Mouse (Mus musculus) stomach, embryonic 14.5 days (tissue): ENCODE data around the gene Sorbs1. TPM values are rescaled to one million over a fixed set of nuclear protein-coding genes. Genes with fewer than 3 reads are reported as not detected.

Source experiments
- ATAC-seq: fragments of 200-750 bp; cut with Nextera tagmentation; 2 replicates; pipeline ENCODE4 v1.8.0; 2017; ENCODE audit warnings: low read depth, moderate TSS enrichment; ENCODE audit not compliant: insufficient number of reproducible peaks, insufficient read depth, low FRiP score
- H3K27ac ChIP-seq: fragments of 300-500 bp; sonication (generic); 2 replicates; pipeline ENCODE4 v1.5.1; 2014; ENCODE audit warnings: mild to moderate bottlenecking, low read length, moderate library complexity, mixed read lengths
- H3K27me3 ChIP-seq: fragments of 300-500 bp; sonication (generic); 2 replicates; pipeline ENCODE4 v1.6.1; 2014; ENCODE audit warnings: low read length, control low read depth, mixed read lengths; ENCODE audit not compliant: control insufficient read depth, insufficient read depth
- H3K36me3 ChIP-seq: fragments of 300-500 bp; sonication (generic); 2 replicates; pipeline ENCODE4 v1.6.1; 2014; ENCODE audit warnings: mild to moderate bottlenecking, control low read depth, low read length, moderate library complexity, mixed read lengths; ENCODE audit not compliant: control insufficient read depth, insufficient read depth
- H3K4me1 ChIP-seq: fragments of 300-500 bp; sonication (generic); 2 replicates; pipeline ENCODE4 v1.6.1; 2014; ENCODE audit warnings: low read length, control low read depth, mixed read lengths; ENCODE audit not compliant: control insufficient read depth, insufficient read depth
- H3K4me2 ChIP-seq: fragments of 300-500 bp; sonication (generic); replicated peaks from 2 replicates; pipeline ENCODE4 v1.6.1; 2014; ENCODE audit warnings: low read depth, low read length, control low read depth
- H3K4me3 ChIP-seq: fragments of 300-500 bp; sonication (generic); 2 replicates; pipeline ENCODE4 v1.5.1; 2014; ENCODE audit warnings: low read depth, low read length, control low read depth
- H3K9ac ChIP-seq: fragments of 300-500 bp; sonication (generic); replicated peaks from 2 replicates; pipeline ENCODE4 v1.6.1; 2014; ENCODE audit warnings: low read depth, mild to moderate bottlenecking, control low read depth, low read length, moderate library complexity, mixed read lengths
- H3K9me3 ChIP-seq: fragments of 300-500 bp; sonication (generic); 2 replicates; pipeline ENCODE4 v1.6.1; 2016; ENCODE audit warnings: low read depth, low read length, control low read depth; ENCODE audit not compliant: control insufficient read depth
- WGBS: fragments of 180-500 bp; shearing (Covaris S2); extraction: QIAGEN DNeasy Blood & Tissue Kit; methylation state at CpG from one replicate; pipeline ENCODE4 v1.1.7; 2014; 5-methylcytosine and 5-hydroxymethylcytosine counted together
- polyA plus RNA-seq: library from polyadenylated mRNA; unstranded; fragments of >200 nt; fragmentation: Nextera tagmentation; extraction: Ambion mirVana; gene quantifications from 2 replicates; pipeline ENCODE4 v1.2.1, GENCODE M21; 2014

Sorbs1 gene
- polyA plus RNA-seq, 1 experiment from 2014 or later: 84.0 TPM

DNA sequence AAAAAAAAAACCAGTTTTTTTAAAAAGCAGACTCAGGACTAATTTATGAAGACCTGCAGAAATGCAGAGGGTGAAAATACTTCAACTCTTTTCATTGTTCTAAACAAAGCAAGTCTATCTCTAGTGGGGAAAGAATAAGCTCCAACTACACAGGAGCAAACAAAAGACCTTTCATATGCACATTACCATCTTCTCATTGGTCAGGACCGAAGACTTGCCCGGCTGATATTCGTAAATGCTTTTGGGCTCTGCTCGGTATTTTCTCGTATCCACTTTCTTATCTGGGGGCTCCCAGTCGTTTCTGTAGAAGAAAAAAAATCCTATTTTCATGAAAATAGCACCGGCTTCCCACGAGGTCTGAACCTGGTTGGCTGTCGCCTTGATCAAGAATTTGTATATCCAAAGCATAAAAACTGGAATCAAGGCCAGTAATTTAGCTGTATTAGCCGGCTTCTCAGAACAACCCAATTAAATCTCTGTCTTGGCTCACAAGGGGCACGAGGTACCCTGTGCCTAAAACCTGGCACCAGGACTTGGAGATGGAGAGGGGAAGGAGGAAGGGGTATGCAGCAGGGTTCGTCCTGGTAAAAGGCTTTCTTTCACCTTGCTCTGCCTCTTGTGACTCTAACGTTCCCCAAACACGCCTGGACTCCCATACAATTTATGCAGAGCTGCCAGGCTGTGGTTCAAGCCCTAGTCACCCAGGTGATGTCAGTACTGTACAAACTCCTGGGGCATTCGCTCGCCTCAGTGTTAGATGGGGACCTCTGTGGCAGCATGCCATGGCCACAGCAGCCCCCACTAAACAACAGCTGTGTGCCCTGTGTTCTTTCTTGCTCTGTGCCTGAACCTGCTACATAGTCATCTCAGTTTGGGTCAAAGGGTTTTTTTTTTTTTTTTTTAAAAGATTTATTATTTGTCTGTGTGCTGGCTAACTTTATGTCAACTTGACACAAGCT, 163.6 kb downstream of the Sorbs1 start:
- 59% methylated on average over 16 of the region's 16 CpGs for WGBS
- peaks cover 8% of the 10 kb centered on the region; the same call in 1 of the 2 replicates for H3K4me1 ChIP-seq
- H3K4me3 ChIP-seq: no peak overlapping the region
- H3K9me3 ChIP-seq: no peaks in the 10 kb centered on the region
- no peak for ATAC-seq
- no peak overlapping the region for H3K9ac ChIP-seq
- no peaks in the 10 kb centered on the region for H3K36me3 ChIP-seq
- H3K4me2 ChIP-seq: no peak overlapping the region
- H3K27ac ChIP-seq: no peak overlapping the region
- H3K27me3 ChIP-seq: no peaks in the 10 kb centered on the region

DNA sequence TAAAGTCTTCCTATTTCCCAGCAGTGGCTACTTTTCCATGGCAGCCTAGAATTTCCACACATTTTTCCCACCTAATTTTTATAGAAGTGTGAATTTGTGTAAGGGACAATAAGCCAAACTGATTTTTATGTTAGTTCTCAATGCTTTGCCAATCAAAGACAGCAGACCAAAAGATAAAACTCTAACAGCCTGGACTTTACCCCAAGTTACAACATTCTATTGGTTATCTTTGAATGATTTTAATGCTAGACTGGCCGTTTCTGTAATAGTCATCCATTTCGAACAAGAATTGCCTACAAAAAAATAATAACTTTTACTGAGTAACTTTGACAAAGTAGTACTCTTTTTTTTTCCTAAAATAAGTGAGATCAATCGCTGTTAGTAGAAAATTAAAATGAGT, 164.3 kb downstream of the Sorbs1 start:
- Histone ChIP-seq H3K27ac (no peak overlapping the region), H3K4me1 (peaks cover 8% of the 10 kb centered on the region; the same call in 1 of the 2 replicates), H3K36me3 (no peaks in the 10 kb centered on the region), H3K9ac (no peak overlapping the region), H3K9me3 (no peaks in the 10 kb centered on the region), H3K4me3 (no peak overlapping the region), H3K27me3 (no peaks in the 10 kb centered on the region), H3K4me2 (no peak overlapping the region)
- no peak for ATAC-seq
- 75% methylated on average over 3 of the region's 3 CpGs for WGBS

DNA sequence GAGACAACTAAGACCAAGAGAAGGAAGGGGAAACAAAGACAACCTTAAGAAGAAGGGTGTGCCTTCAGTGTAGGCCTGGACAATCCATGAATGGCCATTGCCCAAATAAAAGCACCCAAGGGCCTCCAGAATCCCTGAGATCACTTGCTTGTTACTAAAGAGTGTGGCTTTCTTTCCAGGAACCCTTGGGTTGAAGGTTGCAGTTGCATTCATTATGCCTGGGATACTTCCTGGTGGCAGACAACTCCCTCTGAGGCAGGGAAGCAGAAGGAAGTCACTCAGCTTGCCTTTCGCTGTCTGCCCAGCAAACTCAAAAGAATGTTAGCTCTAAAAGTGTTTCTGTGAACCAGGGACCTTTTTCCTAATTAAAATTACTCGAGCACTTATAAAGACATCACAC, 164.9 kb downstream of the Sorbs1 start:
- peaks cover 8% of the 10 kb centered on the region; the same call in 1 of the 2 replicates for H3K4me1 ChIP-seq
- no peak overlapping the region for H3K4me3 ChIP-seq
- no peaks in the 10 kb centered on the region for H3K9me3 ChIP-seq
- H3K27ac ChIP-seq: peak overlapping the region; percentile 22; the same call in 1 of the 2 replicates
- H3K36me3 ChIP-seq: no peaks in the 10 kb centered on the region
- no peak overlapping the region for H3K4me2 ChIP-seq
- no peak overlapping the region for H3K9ac ChIP-seq
- no peaks in the 10 kb centered on the region for H3K27me3 ChIP-seq
- ATAC-seq: no peak
- 54% methylated on average over 2 of the region's 2 CpGs for WGBS

DNA sequence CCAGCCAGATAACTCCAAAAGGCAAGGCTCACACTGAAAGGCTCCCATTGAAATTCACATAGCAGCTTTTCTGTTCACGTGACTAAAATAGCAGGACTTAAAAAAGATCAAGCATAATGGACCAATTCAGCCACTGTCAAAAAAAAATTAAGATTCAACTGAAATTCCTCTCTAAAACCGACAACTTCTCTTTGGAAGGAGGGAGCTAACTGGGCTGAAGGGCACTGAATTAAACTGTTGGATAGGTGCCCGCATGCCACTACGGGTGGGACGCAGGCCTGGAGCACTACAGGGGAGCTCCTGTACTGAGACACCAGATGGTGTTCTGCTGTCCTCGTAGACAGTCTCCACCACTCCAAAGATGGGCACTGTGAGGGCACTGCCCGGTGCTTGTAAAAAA, 165.4 kb downstream of the Sorbs1 start:
- H3K4me1 ChIP-seq: peaks cover 8% of the 10 kb centered on the region; the same call in 1 of the 2 replicates
- no peak overlapping the region for H3K4me3 ChIP-seq
- H3K9ac ChIP-seq: no peak overlapping the region
- no peaks in the 10 kb centered on the region for H3K27me3 ChIP-seq
- H3K9me3 ChIP-seq: no peaks in the 10 kb centered on the region
- H3K4me2 ChIP-seq: no peak overlapping the region
- no peak for ATAC-seq
- H3K36me3 ChIP-seq: no peaks in the 10 kb centered on the region
- 74% methylated on average over 7 of the region's 7 CpGs for WGBS
- no peak overlapping the region for H3K27ac ChIP-seq

DNA sequence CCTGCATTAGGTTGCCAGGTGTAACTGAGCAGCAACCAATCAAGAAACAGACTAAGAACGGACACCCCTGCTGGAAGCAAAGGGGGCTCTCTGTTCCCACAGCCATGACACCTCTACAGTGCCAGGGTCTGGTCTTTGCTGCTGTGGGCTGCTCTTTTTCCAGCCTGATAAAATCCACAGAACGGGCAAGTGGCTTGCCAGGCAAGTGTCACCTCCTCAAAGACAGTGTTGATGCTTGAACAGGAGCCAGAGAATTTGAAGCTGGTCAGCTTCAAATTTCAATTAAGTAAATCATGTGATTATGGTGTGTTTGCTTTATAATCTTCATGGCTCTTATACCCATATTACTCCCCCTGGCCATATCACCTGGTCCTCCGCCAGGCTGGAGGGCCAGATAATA, 166.7 kb downstream of the Sorbs1 start:
- H3K4me1 ChIP-seq: peaks cover 8% of the 10 kb centered on the region; the same call in 1 of the 2 replicates
- H3K36me3 ChIP-seq: no peaks in the 10 kb centered on the region
- no peaks in the 10 kb centered on the region for H3K27me3 ChIP-seq
- H3K9me3 ChIP-seq: no peaks in the 10 kb centered on the region
- no peak overlapping the region for H3K9ac ChIP-seq
- 73% methylated on average over 3 of the region's 3 CpGs for WGBS
- H3K4me3 ChIP-seq: no peak overlapping the region
- H3K4me2 ChIP-seq: no peak overlapping the region
- ATAC-seq: no peak
- H3K27ac ChIP-seq: peak overlapping the region; percentile 36; the same call in 1 of the 2 replicates

DNA sequence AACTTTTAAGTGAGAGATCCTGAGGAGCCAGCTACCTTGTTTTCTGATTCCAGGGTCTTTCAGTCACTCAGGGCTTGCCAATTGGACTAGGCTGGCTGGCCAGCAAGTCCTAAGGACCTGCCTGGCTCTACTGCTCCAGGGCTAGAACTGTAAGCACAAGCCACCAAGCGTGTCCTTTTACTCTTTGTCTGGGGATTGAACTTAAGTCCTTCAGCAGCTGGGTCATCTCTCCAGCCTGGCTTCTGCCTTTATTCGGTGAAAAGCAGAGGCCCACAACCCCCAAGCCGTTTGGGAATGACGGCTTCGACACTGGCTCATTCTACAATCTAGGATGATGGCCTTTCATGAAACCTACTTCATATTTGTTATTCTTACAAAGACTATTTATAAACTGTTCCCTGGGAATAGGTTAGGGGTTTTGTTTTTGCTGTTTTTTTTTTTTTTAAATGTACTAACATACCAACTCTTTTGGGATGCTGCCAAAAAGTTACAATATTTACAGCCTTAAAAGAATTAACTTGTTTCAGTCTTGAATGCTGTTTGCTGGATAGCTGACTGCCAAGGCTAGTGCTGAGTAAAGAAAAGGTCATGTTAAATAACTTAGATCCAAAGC, 167.2 kb downstream of the Sorbs1 start:
- WGBS: 49% methylated on average over 5 of the region's 5 CpGs
- Histone ChIP-seq H3K36me3 (no peaks in the 10 kb centered on the region), H3K4me3 (no peak overlapping the region), H3K9me3 (no peaks in the 10 kb centered on the region), H3K4me2 (no peak overlapping the region), H3K4me1 (peaks cover 8% of the 10 kb centered on the region; the same call in 1 of the 2 replicates), H3K9ac (no peak overlapping the region), H3K27me3 (no peaks in the 10 kb centered on the region), H3K27ac (peak overlapping the region; percentile 36; the same call in 1 of the 2 replicates)
- no peak for ATAC-seq

DNA sequence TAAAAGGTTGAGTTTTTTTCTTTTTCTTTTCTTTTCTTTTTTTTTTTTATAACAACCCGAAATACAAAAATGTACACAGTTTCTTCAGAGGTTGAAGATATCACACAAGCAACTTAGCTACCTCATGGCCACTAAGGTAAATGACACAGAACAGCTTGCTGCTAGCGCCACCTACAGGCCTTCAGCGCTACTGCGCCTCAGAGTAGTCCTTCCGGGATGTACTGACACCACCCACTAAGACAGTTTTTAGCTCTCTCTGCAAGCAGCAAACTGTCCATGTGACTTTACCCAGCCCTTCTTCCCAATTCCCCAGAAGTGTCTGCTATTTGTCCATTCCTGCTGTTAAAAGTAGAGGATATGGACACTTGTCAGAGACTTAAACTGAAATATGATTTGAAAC, 167.9 kb downstream of the Sorbs1 start:
- H3K4me1 ChIP-seq: peaks cover 10% of the 10 kb centered on the region; the same call in 1 of the 2 replicates
- H3K27ac ChIP-seq: peak overlapping the region; percentile 24; the same call in 1 of the 2 replicates
- no peaks in the 10 kb centered on the region for H3K27me3 ChIP-seq
- no peak overlapping the region for H3K4me2 ChIP-seq
- no peaks in the 10 kb centered on the region for H3K36me3 ChIP-seq
- no peak overlapping the region for H3K9ac ChIP-seq
- 20% methylated on average over 5 of the region's 5 CpGs for WGBS
- ATAC-seq: no peak
- H3K9me3 ChIP-seq: no peaks in the 10 kb centered on the region
- no peak overlapping the region for H3K4me3 ChIP-seq

DNA sequence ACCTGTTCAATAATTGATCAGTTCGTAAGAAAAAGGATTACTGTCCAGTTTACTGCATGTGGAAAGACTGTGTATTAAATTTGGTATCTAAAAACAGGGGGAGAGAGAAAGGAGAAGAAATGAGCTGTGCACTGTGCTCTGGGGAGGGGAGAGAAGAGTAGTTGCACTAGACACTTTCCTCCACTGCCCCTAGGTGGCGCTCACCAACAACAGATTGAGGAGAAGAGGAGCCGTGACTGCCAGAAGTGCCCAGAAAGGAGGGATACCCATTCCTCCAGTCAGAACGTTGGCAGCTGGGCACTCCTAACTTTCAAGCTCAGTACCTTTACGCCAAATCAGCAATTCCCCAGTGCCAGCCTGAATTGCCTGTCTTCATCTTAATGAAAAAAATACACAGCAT, 170.6 kb downstream of the Sorbs1 start:
- Histone ChIP-seq H3K27me3 (no peaks in the 10 kb centered on the region), H3K4me2 (no peak overlapping the region), H3K9ac (no peak overlapping the region), H3K36me3 (no peaks in the 10 kb centered on the region), H3K4me3 (no peak overlapping the region), H3K9me3 (no peaks in the 10 kb centered on the region), H3K4me1 (peaks cover 5% of the 10 kb centered on the region; the same call in 1 of the 2 replicates), H3K27ac (no peak overlapping the region)
- WGBS: 10% methylated on average over 5 of the region's 5 CpGs
- ATAC-seq: peak; percentile 65; the same call in 1 of the 2 replicates
